Mouse (Mus musculus) MEL (cell line): ENCODE measurements around the gene Polr3b. TPM values are rescaled to one million over a fixed set of nuclear protein-coding genes. Genes with fewer than 3 reads are reported as not detected.

Source experiments
- DNase-seq: peaks from one replicate; pipeline ENCODE4 v3.0.0; 2011; ENCODE audit warnings: low read depth, low spot score
- H3K27ac ChIP-seq: 2 replicates; pipeline ENCODE4 v1.5.1; 2012; ENCODE audit warnings: low read depth, mild to moderate bottlenecking, control low read depth, low read length, moderate library complexity; ENCODE audit not compliant: control insufficient read depth
- H3K27me3 ChIP-seq, 2 experiments: fragments of 150-350 bp in 1 of 2; sonication (generic) in 1 of 2; 2 replicates each; pipeline ENCODE4 v1.6.1; 2012; ENCODE audit warnings: low read length in 2 of 2, mild to moderate bottlenecking in 2 of 2, improper control_type of control experiment in 1 of 2, moderate library complexity in 1 of 2; ENCODE audit not compliant: insufficient read depth in 2 of 2, control insufficient read depth in 1 of 2
- H3K36me3 ChIP-seq, 2 experiments: 2 replicates each; pipeline ENCODE4 v1.6.1; 2012 to 2014; ENCODE audit warnings: low read length in 2 of 2, improper control_type of control experiment in 1 of 2, inconsistent platforms in 1 of 2, mild to moderate bottlenecking in 1 of 2; ENCODE audit not compliant: insufficient read depth in 2 of 2, control insufficient read depth in 1 of 2
- H3K4me1 ChIP-seq, 2 experiments: fragments of 150-350 bp in 1 of 2; sonication (generic) in 1 of 2; 2 replicates each; pipeline ENCODE4 v1.6.1; 2012; ENCODE audit warnings: low read length in 2 of 2, improper control_type of control experiment in 1 of 2, mild to moderate bottlenecking in 1 of 2; ENCODE audit not compliant: insufficient read depth in 2 of 2, control insufficient read depth in 1 of 2
- H3K4me3 ChIP-seq, 2 experiments: fragments of 150-350 bp in 1 of 2; sonication (generic) in 1 of 2; 2 replicates each; pipeline ENCODE4 v1.5.1; 2012; ENCODE audit warnings: low read depth in 2 of 2, low read length in 2 of 2, mild to moderate bottlenecking in 2 of 2, moderate library complexity in 2 of 2, control low read depth in 1 of 2, improper control_type of control experiment in 1 of 2; ENCODE audit not compliant: control insufficient read depth in 1 of 2, insufficient read depth in 1 of 2
- H3K79me2 ChIP-seq: 2 replicates; pipeline ENCODE4 v1.6.1; 2012; ENCODE audit warnings: mild to moderate bottlenecking, low read length, moderate library complexity; ENCODE audit not compliant: control insufficient read depth, poor library complexity, insufficient read depth
- H3K9ac ChIP-seq: 2 replicates; pipeline ENCODE4 v1.6.1; 2012; ENCODE audit warnings: low read depth, mild to moderate bottlenecking, control low read depth, low read length, moderate library complexity; ENCODE audit not compliant: control insufficient read depth, poor library complexity, severe bottlenecking
- H3K9me3 ChIP-seq: fragments of 150-350 bp; sonication (generic); replicated peaks from 2 replicates; pipeline ENCODE4 v1.6.1; 2012; ENCODE audit warnings: mild to moderate bottlenecking, low read length, improper control_type of control experiment, moderate library complexity; ENCODE audit not compliant: insufficient read depth
- BHLHE40 ChIP-seq: IDR thresholded peaks from 2 replicates; pipeline ENCODE4 v1.6.1; 2012; ENCODE audit warnings: low read depth, mild to moderate bottlenecking, inconsistent platforms, low read length, improper control_type of control experiment, borderline replicate concordance
- E2F4 ChIP-seq: IDR thresholded peaks from 2 replicates; pipeline ENCODE4 v1.6.1; 2011; ENCODE audit warnings: low read depth, low read length, improper control_type of control experiment, borderline replicate concordance
- ETS1 ChIP-seq: IDR thresholded peaks from 2 replicates; pipeline ENCODE4 v1.6.1; 2012; ENCODE audit warnings: low read depth, mild to moderate bottlenecking, inconsistent platforms, low read length, improper control_type of control experiment, moderate library complexity
- GABPA ChIP-seq: IDR thresholded peaks from 2 replicates; pipeline ENCODE4 v1.6.1; 2012; ENCODE audit warnings: low read depth, mild to moderate bottlenecking, inconsistent platforms, low read length, improper control_type of control experiment, moderate library complexity
- JUND ChIP-seq: IDR thresholded peaks from 2 replicates; pipeline ENCODE4 v1.6.1; 2011; ENCODE audit warnings: low read depth, mild to moderate bottlenecking, improper control_type of control experiment, low read length
- MAFK ChIP-seq: IDR thresholded peaks from 2 replicates; pipeline ENCODE4 v1.6.1; 2011; ENCODE audit warnings: low read depth, mild to moderate bottlenecking, low read length, improper control_type of control experiment, borderline replicate concordance
- MAZ ChIP-seq: IDR thresholded peaks from 2 replicates; pipeline ENCODE4 v1.6.1; 2012; ENCODE audit warnings: low read depth, mild to moderate bottlenecking, inconsistent platforms, low read length, improper control_type of control experiment
- MEF2A ChIP-seq: IDR thresholded peaks from 2 replicates; pipeline ENCODE4 v1.6.1; 2014; ENCODE audit warnings: low read depth, mild to moderate bottlenecking, inconsistent platforms, low read length, improper control_type of control experiment; ENCODE audit not compliant: poor library complexity, insufficient replicate concordance, severe bottlenecking; ENCODE audit errors: extremely low read depth
- MXI1 ChIP-seq: IDR thresholded peaks from 2 replicates; pipeline ENCODE4 v1.6.1; 2011; ENCODE audit warnings: mild to moderate bottlenecking, low read depth, low read length, improper control_type of control experiment
- NELFE ChIP-seq: IDR thresholded peaks from 2 replicates; pipeline ENCODE4 v1.6.1; 2011; ENCODE audit warnings: low read depth, low read length, improper control_type of control experiment
- NRF1 ChIP-seq: IDR thresholded peaks from 2 replicates; pipeline ENCODE4 v1.6.1; 2014; ENCODE audit warnings: low read depth, mild to moderate bottlenecking, inconsistent platforms, low read length, improper control_type of control experiment, moderate library complexity; ENCODE audit not compliant: poor library complexity, insufficient read depth, severe bottlenecking
- POLR2A ChIP-seq, 2 experiments: IDR thresholded peaks; 2 replicates each; pipeline ENCODE4 v1.6.1; 2011 to 2012; ENCODE audit warnings: low read length in 2 of 2, mild to moderate bottlenecking in 2 of 2, control low read depth in 1 of 2, improper control_type of control experiment in 1 of 2, low read depth in 1 of 2, moderate library complexity in 1 of 2; ENCODE audit not compliant: control insufficient read depth in 1 of 2, insufficient read depth in 1 of 2, poor library complexity in 1 of 2
- POLR2AphosphoS5 ChIP-seq: IDR thresholded peaks from 2 replicates; pipeline ENCODE4 v1.6.1; 2012; ENCODE audit warnings: low read depth, borderline replicate concordance, mild to moderate bottlenecking, inconsistent platforms, low read length, moderate library complexity, mixed read lengths
- RAD21 ChIP-seq: IDR thresholded peaks from 2 replicates; pipeline ENCODE4 v1.6.1; 2011; ENCODE audit warnings: mild to moderate bottlenecking, low read depth, low read length, improper control_type of control experiment
- RCOR1 ChIP-seq: IDR thresholded peaks from 2 replicates; pipeline ENCODE4 v1.6.1; 2012; ENCODE audit warnings: low read depth, mild to moderate bottlenecking, inconsistent platforms, low read length, improper control_type of control experiment
- TAL1 ChIP-seq: IDR thresholded peaks from 2 replicates; pipeline ENCODE4 v1.6.1; 2012; ENCODE audit warnings: mild to moderate bottlenecking, inconsistent platforms, low read length, moderate library complexity, mixed read lengths
- TBP ChIP-seq: IDR thresholded peaks from 2 replicates; pipeline ENCODE4 v1.8.0; 2011; ENCODE audit warnings: low read depth, low read length, improper control_type of control experiment
- TCF12 ChIP-seq: IDR thresholded peaks from 2 replicates; pipeline ENCODE4 v1.6.1; 2014; ENCODE audit warnings: low read depth, mild to moderate bottlenecking, inconsistent platforms, low read length, improper control_type of control experiment, moderate library complexity
- USF1 ChIP-seq: IDR thresholded peaks from 2 replicates; pipeline ENCODE4 v1.6.1; 2014; ENCODE audit warnings: low read depth, mild to moderate bottlenecking, inconsistent platforms, low read length, improper control_type of control experiment, moderate library complexity
- USF2 ChIP-seq, 2 experiments: IDR thresholded peaks; 2 replicates each; pipeline ENCODE4 v1.6.1; 2011 to 2012; ENCODE audit warnings: improper control_type of control experiment in 2 of 2, low read length in 2 of 2, borderline replicate concordance in 1 of 2, inconsistent platforms in 1 of 2, low read depth in 1 of 2, mild to moderate bottlenecking in 1 of 2; ENCODE audit not compliant: insufficient read depth in 1 of 2
- ZMIZ1 ChIP-seq: IDR thresholded peaks from 2 replicates; pipeline ENCODE4 v1.6.1; 2012; ENCODE audit warnings: low read depth, mild to moderate bottlenecking, inconsistent platforms, low read length, improper control_type of control experiment, moderate library complexity
- ZNF384 ChIP-seq: IDR thresholded peaks from 2 replicates; pipeline ENCODE4 v1.6.1; 2012; ENCODE audit warnings: low read depth, mild to moderate bottlenecking, inconsistent platforms, low read length, improper control_type of control experiment
- polyA plus RNA-seq, 2 experiments: library from polyadenylated mRNA; stranded (reverse) in 1 of 2; unstranded in 1 of 2; fragments of >175 nt in 1 of 2; fragments of >200 nt in 1 of 2; gene quantifications; 2 replicates each; pipeline versions ENCODE4 v1.2.1 to v1.2.4; 2012; ENCODE audit warnings: low replicate concordance in 2 of 2, low read depth in 1 of 2; ENCODE audit not compliant: insufficient read length in 2 of 2, insufficient read depth in 1 of 2, missing spikeins in 1 of 2
- total RNA-seq: library from RNA; depleted of rRNA; stranded (reverse); fragments of 300-350 nt; gene quantifications from 2 replicates; pipeline ENCODE4 v1.2.3, GENCODE M21; 2012

The Polr3b gene
- total and polyA plus RNA-seq, 3 experiments, result 19.8 to 24.2 TPM; not detected in 1

DNA sequence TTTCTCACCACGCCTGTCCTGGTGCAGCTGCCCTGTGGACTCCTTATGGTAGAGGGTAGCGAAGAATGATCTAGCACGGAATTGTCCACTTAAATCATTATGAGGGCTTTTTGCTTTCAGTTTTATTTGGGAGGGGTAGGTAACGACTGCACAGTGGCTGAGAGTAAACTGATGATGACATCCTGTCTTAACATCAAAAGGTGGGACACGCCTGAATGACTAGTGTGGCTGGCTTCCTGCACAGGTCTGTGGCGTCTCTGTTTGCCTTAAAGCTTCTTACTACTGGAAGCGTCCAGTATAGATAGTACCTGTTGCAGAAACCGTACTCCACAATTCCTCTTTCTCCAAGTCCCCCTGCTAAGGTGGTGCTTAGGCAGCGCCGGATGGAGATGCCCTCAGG lies 146.7 kb downstream of the Polr3b start:
- Histone ChIP-seq H3K9ac (no peak overlapping the region), H3K27me3 (peaks cover 0 to 3% of the 10 kb centered on the region in 2 experiments; a peak in 1 of 4 replicates), H3K27ac (no peak overlapping the region), H3K79me2 (no peaks in the 10 kb centered on the region), H3K9me3 (no peaks in the 10 kb centered on the region), H3K4me3 (no peak overlapping the region), H3K36me3 (no peaks in the 10 kb centered on the region), H3K4me1 (no peaks in the 10 kb centered on the region)
- TF ChIP-seq TBP (no peak), ETS1 (no peak), USF2 (IDR thresholded peaks at IDR 0.05; ENCODE audit: borderline replicate concordance in 1 of 2, insufficient read depth in 1 of 2, low read depth in 1 of 2, low read length in 2 of 2) (no peak)
- no peak for DNase-seq

DNA sequence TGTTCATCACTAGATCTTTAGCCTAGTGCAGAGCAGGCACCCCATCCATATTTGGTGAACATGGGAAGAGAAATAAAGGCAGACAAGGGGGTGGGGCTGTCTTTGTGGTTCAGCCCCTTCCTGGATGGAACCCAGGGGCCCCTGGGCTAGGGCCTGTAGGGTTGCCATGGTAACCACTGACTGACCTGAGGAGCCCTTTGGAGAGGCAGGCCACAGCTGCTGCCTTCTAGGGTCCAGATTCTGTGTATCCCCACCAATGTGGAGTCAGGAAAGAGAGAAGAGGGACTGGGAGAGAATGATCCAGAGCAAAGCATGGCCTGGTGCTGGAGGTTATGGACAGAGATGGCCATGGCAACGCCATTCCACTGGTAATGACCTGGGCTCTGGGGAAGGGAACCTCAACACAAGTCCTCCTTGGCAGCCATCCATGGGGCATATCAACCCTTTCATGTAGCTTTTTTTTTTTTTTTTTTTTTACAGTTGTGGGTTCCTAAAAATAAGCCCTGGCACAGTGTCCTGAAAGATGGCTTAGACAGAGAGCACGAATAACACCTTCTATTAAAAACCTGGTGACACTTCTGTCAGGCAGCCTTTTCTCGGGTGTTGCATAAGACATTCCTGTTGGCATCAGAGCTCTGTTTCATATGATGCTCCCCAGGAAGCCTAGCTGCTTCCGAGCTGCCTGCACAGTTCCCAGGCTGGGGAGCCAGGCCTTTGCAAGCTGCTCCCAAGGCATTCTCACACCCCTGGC lies 150.5 kb downstream of the Polr3b start:
- H3K9ac ChIP-seq, result no peak overlapping the region
- H3K27ac ChIP-seq, result no peak overlapping the region
- TF ChIP-seq ZNF384, result 0 out of 2 replicates have a peak, but pooled peaks have one; percentile 33
- TF ChIP-seq NELFE, result no peak
- no peaks in the 10 kb centered on the region for H3K27me3 ChIP-seq
- H3K4me3 ChIP-seq, result no peak overlapping the region
- no peaks in the 10 kb centered on the region for H3K9me3 ChIP-seq
- no peak for DNase-seq
- no peaks in the 10 kb centered on the region for H3K4me1 ChIP-seq
- no peaks in the 10 kb centered on the region for H3K36me3 ChIP-seq
- no peaks in the 10 kb centered on the region for H3K79me2 ChIP-seq

DNA sequence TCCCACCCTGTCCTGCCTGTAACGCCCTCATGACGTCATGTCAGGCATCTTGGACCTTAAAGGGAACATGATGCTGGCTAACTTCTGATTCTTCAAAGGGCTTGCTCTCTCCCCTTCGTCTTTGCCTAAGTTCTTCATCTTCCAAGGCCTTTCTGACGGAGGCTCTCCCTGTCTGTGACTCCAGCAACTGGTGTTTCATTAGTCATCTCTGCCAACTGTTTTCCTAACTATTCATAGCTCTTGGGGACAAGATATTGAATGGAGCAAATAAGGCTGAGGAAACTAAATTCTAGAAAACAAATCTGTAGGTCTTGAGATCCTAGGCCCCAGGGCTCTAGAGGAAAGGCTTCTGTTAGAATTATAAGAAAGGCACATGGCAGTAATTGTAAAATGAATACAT lies 151.8 kb downstream of the Polr3b start:
- H3K9me3 ChIP-seq, result no peaks in the 10 kb centered on the region
- no peaks in the 10 kb centered on the region for H3K4me1 ChIP-seq

More for the DNA sequence above, 151.8 kb downstream of the Polr3b start:
- H3K36me3 ChIP-seq, result no peaks in the 10 kb centered on the region
- no peaks in the 10 kb centered on the region for H3K79me2 ChIP-seq
- TF ChIP-seq MAFK (no peak), RAD21 (no peak), BHLHE40 (no peak), MXI1 (no peak), JUND (no peak), ZMIZ1 (no peak), ETS1 (no peak), NRF1 (no peak), TBP (no peak), TCF12 (no peak), MAZ (no peak), E2F4 (no peak), POLR2A (IDR thresholded peaks at IDR 0.05; ENCODE audit: control insufficient read depth in 1 of 2, insufficient read depth in 1 of 2, low read depth in 1 of 2, low read length in 2 of 2, poor library complexity in 1 of 2) (no peak), TAL1 (no peak), GABPA (no peak), ZNF384 (no peak), POLR2AphosphoS5 (no peak), USF1 (no peak), MEF2A (no peak), RCOR1 (no peak)
- H3K4me3 ChIP-seq, result no peak overlapping the region
- no peak overlapping the region for H3K27ac ChIP-seq
- H3K27me3 ChIP-seq, result peaks cover 0 to under 1% of the 10 kb centered on the region in 2 experiments; a peak in 1 of 4 replicates
- no peak overlapping the region for H3K9ac ChIP-seq
- no peak for DNase-seq
